Mouse (Mus musculus): ENCODE results near the gene Krtdap. TPM values are rescaled to one million over a fixed set of nuclear protein-coding genes. Genes with fewer than 3 reads are reported as not detected.
A peak's percentile ranks its signal among the peaks of the same experiment; 100 is the strongest.

The Krtdap gene
- polyA plus RNA-seq, 1 experiment, result 9.1 TPM

- H3K4me1 ChIP-seq (ENCODE audit: control insufficient read depth, insufficient read depth, low read length), result no peaks in the 10 kb centered on the region
- no peaks in the 10 kb centered on the region for H3K27me3 ChIP-seq (ENCODE audit: control insufficient read depth, insufficient read depth, low read length, poor library complexity, severe bottlenecking)
- H3K4me3 ChIP-seq (ENCODE audit: low read depth, low read length), result no peak within 1 kb of the TSS
- no peak within 1 kb of the TSS for H3K27ac ChIP-seq (ENCODE audit: insufficient read depth, low read length)
- H3K9me3 ChIP-seq (replicated peaks; ENCODE audit: control insufficient read depth, insufficient read depth, low read length, poor library complexity, severe bottlenecking), result no peaks in the 10 kb centered on the region
- H3K36me3 ChIP-seq (ENCODE audit: control insufficient read depth, insufficient read depth, low read length, poor library complexity, severe bottlenecking), result no peaks in the 10 kb centered on the region
- TF ChIP-seq EP300 (IDR thresholded peaks at IDR 0.05; ENCODE audit: insufficient read depth, low read depth, low read length) (no peak), POLR2A (IDR thresholded peaks at IDR 0.05; ENCODE audit: insufficient read depth, low read length) (no peak), CTCF (IDR thresholded peaks at IDR 0.05; ENCODE audit: low read depth, low read length) (no peak)
- H3K9ac ChIP-seq (ENCODE audit: low read depth, poor library complexity, severe bottlenecking), result no peak within 1 kb of the TSS
These were observed 36.5 kb upstream of the Krtdap start, which contains the start of gene Sbsn for GRCm38 (mm10) chr7:30751086-30751669. Gene Sbsn, plus strand, starts transcription at chr7:30751471.

GRCm38 (mm10) chr7:30757001-30757400, 30.7 kb upstream of the Krtdap start:
- Histone ChIP-seq H3K4me1 (ENCODE audit: control insufficient read depth, insufficient read depth, low read length) (no peaks in the 10 kb centered on the region), H3K36me3 (ENCODE audit: control insufficient read depth, insufficient read depth, low read length, poor library complexity, severe bottlenecking) (no peaks in the 10 kb centered on the region), H3K27me3 (ENCODE audit: control insufficient read depth, insufficient read depth, low read length, poor library complexity, severe bottlenecking) (no peaks in the 10 kb centered on the region), H3K9me3 (replicated peaks; ENCODE audit: control insufficient read depth, insufficient read depth, low read length, poor library complexity, severe bottlenecking) (no peaks in the 10 kb centered on the region), H3K9ac (ENCODE audit: low read depth, poor library complexity, severe bottlenecking) (no peak overlapping the region), H3K27ac (ENCODE audit: insufficient read depth, low read length) (no peak overlapping the region), H3K4me3 (ENCODE audit: low read depth, low read length) (no peak overlapping the region)
- TF ChIP-seq CTCF (IDR thresholded peaks at IDR 0.05; ENCODE audit: low read depth, low read length), result no peak
- TF ChIP-seq POLR2A (IDR thresholded peaks at IDR 0.05; ENCODE audit: insufficient read depth, low read length), result no peak
- no peak for TF ChIP-seq EP300 (IDR thresholded peaks at IDR 0.05; ENCODE audit: insufficient read depth, low read depth, low read length)

- Histone ChIP-seq H3K4me1 (ENCODE audit: control insufficient read depth, insufficient read depth, low read length) (no peaks in the 10 kb centered on the region), H3K4me3 (ENCODE audit: low read depth, low read length) (no peak overlapping the region), H3K36me3 (ENCODE audit: control insufficient read depth, insufficient read depth, low read length, poor library complexity, severe bottlenecking) (no peaks in the 10 kb centered on the region), H3K27ac (ENCODE audit: insufficient read depth, low read length) (no peak overlapping the region), H3K9ac (ENCODE audit: low read depth, poor library complexity, severe bottlenecking) (no peak overlapping the region), H3K27me3 (ENCODE audit: control insufficient read depth, insufficient read depth, low read length, poor library complexity, severe bottlenecking) (no peaks in the 10 kb centered on the region), H3K9me3 (replicated peaks; ENCODE audit: control insufficient read depth, insufficient read depth, low read length, poor library complexity, severe bottlenecking) (no peaks in the 10 kb centered on the region)
- TF ChIP-seq EP300 (IDR thresholded peaks at IDR 0.05; ENCODE audit: insufficient read depth, low read depth, low read length) (no peak), CTCF (IDR thresholded peaks at IDR 0.05; ENCODE audit: low read depth, low read length) (peak; percentile 59)
These were observed 28.8 kb upstream of the Krtdap start for GRCm38 (mm10) chr7:30758853-30759252.

- H3K4me1 ChIP-seq (ENCODE audit: control insufficient read depth, insufficient read depth, low read length), result peaks cover 1% of the 10 kb centered on the region
- no peak overlapping the region for H3K27ac ChIP-seq (ENCODE audit: insufficient read depth, low read length)
- H3K9me3 ChIP-seq (replicated peaks; ENCODE audit: control insufficient read depth, insufficient read depth, low read length, poor library complexity, severe bottlenecking), result no peaks in the 10 kb centered on the region
- H3K27me3 ChIP-seq (ENCODE audit: control insufficient read depth, insufficient read depth, low read length, poor library complexity, severe bottlenecking), result no peaks in the 10 kb centered on the region
- no peaks in the 10 kb centered on the region for H3K36me3 ChIP-seq (ENCODE audit: control insufficient read depth, insufficient read depth, low read length, poor library complexity, severe bottlenecking)
- TF ChIP-seq POLR2A (IDR thresholded peaks at IDR 0.05; ENCODE audit: insufficient read depth, low read length) (no peak), EP300 (IDR thresholded peaks at IDR 0.05; ENCODE audit: insufficient read depth, low read depth, low read length) (no peak), CTCF (IDR thresholded peaks at IDR 0.05; ENCODE audit: low read depth, low read length) (no peak)
- H3K9ac ChIP-seq (ENCODE audit: low read depth, poor library complexity, severe bottlenecking), result no peak overlapping the region
- H3K4me3 ChIP-seq (ENCODE audit: low read depth, low read length), result no peak overlapping the region
These were observed 25.8 kb upstream of the Krtdap start for GRCm38 (mm10) chr7:30761769-30762352.

- Histone ChIP-seq H3K9ac (ENCODE audit: low read depth, poor library complexity, severe bottlenecking) (no peak within 1 kb of the TSS), H3K27ac (ENCODE audit: insufficient read depth, low read length) (no peak within 1 kb of the TSS), H3K4me3 (ENCODE audit: low read depth, low read length) (no peak within 1 kb of the TSS), H3K4me1 (ENCODE audit: control insufficient read depth, insufficient read depth, low read length) (peaks cover 1% of the 10 kb centered on the region), H3K36me3 (ENCODE audit: control insufficient read depth, insufficient read depth, low read length, poor library complexity, severe bottlenecking) (no peaks in the 10 kb centered on the region), H3K9me3 (replicated peaks; ENCODE audit: control insufficient read depth, insufficient read depth, low read length, poor library complexity, severe bottlenecking) (no peaks in the 10 kb centered on the region), H3K27me3 (ENCODE audit: control insufficient read depth, insufficient read depth, low read length, poor library complexity, severe bottlenecking) (no peaks in the 10 kb centered on the region)
- no peak for TF ChIP-seq POLR2A (IDR thresholded peaks at IDR 0.05; ENCODE audit: insufficient read depth, low read length)
- TF ChIP-seq EP300 (IDR thresholded peaks at IDR 0.05; ENCODE audit: insufficient read depth, low read depth, low read length), result no peak
- no peak for TF ChIP-seq CTCF (IDR thresholded peaks at IDR 0.05; ENCODE audit: low read depth, low read length)
These were observed 24.2 kb upstream of the Krtdap start, which contains the start of gene Dmkn for GRCm38 (mm10) chr7:30763456-30763855. Gene Dmkn, plus strand, starts transcription at chr7:30763756.

DNA sequence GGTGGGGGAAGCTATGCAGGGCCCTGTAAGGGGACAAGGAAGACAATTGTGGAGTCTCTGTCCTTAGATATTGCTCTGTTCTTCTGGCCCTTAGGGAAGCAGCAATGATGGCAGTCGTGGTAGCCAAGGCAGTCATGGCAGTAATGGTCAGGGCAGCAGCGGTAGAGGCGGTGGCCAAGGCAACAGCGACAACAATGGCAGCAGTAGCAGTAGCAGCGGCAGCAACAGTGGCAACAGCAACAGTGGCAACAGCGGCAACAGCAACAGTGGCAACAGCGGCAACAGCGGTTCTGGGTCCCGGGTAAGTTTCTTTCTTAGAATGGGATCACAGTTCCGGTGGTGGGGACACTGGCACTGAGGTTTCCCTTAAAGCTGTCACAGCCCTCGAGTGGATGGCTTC, 22.5 kb upstream of the Krtdap start:
- H3K27me3 ChIP-seq (ENCODE audit: control insufficient read depth, insufficient read depth, low read length, poor library complexity, severe bottlenecking), result no peaks in the 10 kb centered on the region
- no peaks in the 10 kb centered on the region for H3K9me3 ChIP-seq (replicated peaks; ENCODE audit: control insufficient read depth, insufficient read depth, low read length, poor library complexity, severe bottlenecking)
- H3K4me1 ChIP-seq (ENCODE audit: control insufficient read depth, insufficient read depth, low read length), result peaks cover 4% of the 10 kb centered on the region
- H3K27ac ChIP-seq (ENCODE audit: insufficient read depth, low read length), result no peak overlapping the region
- TF ChIP-seq EP300 (IDR thresholded peaks at IDR 0.05; ENCODE audit: insufficient read depth, low read depth, low read length) (no peak), POLR2A (IDR thresholded peaks at IDR 0.05; ENCODE audit: insufficient read depth, low read length) (no peak), CTCF (IDR thresholded peaks at IDR 0.05; ENCODE audit: low read depth, low read length) (no peak)
- no peak overlapping the region for H3K9ac ChIP-seq (ENCODE audit: low read depth, poor library complexity, severe bottlenecking)
- no peaks in the 10 kb centered on the region for H3K36me3 ChIP-seq (ENCODE audit: control insufficient read depth, insufficient read depth, low read length, poor library complexity, severe bottlenecking)
- H3K4me3 ChIP-seq (ENCODE audit: low read depth, low read length), result no peak overlapping the region
